Mouse (Mus musculus) spleen, adult 18-20 months (tissue): ENCODE data around the gene Tspyl1.

Experiments used
- DNase-seq, 2 experiments: peaks; one replicate each; pipeline ENCODE4 v3.0.0; 2022; ENCODE audit warnings: mixed read lengths in 2 of 2

Gene Tspyl1

DNA sequence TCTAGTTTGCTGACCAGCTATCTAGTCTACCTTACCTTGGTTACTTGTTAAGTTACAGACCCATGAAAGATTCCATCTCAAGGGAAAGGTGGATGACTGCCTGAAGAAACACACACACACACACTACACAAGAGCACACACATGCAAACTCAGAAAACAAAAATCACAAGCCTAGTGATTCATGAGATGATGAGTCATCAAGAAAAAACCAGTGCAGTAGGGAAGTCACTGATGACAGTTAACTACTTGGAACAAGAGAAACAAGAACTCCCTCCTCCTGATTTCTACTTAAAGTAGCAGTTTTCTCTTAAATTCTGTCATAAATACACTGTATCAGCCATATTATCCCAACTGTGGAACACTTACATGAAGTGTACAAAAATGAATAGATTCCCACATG is 25.1 kb downstream of the Tspyl1 start:
- no peak for DNase-seq

DNA sequence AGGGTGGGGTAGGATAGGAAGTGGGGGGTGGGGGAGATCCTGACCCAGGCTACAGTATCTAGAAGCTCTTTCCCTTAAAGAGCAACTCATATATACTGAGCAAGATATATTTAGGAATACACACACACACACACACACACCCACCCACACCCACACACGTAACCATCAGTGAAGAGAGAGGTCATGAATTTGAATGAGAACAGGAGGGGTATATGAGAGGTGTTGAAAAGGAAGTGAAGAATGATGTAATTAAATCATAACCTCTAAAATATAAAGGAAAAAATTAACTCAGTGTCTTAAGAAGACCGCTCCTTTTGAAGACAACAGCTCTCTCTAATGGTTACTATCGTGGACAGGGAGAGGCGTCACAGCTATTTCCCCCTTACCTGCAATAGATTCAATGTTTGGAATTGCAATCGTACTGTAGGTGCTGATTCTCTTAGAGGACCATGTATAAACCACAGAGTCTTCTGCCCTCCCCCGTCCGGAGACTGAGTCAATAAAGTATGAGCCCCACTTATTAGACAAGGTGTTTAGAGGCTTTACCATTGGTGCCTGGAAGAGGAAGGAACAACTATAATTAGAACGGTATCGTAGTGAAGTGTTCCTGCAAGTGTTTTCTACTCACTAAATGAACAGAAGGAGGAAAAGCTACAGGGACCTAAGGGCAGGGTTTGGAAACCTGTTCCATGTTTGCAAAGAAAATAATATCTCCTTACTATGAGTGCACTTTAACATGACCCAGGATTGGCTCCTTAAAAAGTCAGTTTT is 28.1 kb downstream of the Tspyl1 start:
- no peak for DNase-seq

DNA sequence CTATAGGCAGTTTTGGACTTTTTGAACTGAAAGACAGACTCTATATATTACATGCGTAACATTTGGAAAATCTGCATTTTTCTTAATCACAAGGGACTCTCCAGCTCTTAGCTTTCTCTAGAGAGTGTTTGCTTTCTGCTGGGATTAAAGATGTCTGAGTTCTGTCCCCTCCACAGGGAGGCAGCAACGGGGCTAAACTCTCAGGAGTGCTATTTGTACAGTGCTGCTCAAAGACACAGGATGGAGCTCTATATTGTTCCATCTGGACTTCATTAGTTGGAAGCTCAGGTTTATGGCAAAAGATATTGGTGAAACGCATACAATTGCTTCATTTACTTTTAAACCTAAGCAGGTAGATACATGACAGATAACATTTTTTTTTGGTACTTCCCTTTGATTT is 30.5 kb downstream of the Tspyl1 start:
- DNase-seq = no peak

DNA sequence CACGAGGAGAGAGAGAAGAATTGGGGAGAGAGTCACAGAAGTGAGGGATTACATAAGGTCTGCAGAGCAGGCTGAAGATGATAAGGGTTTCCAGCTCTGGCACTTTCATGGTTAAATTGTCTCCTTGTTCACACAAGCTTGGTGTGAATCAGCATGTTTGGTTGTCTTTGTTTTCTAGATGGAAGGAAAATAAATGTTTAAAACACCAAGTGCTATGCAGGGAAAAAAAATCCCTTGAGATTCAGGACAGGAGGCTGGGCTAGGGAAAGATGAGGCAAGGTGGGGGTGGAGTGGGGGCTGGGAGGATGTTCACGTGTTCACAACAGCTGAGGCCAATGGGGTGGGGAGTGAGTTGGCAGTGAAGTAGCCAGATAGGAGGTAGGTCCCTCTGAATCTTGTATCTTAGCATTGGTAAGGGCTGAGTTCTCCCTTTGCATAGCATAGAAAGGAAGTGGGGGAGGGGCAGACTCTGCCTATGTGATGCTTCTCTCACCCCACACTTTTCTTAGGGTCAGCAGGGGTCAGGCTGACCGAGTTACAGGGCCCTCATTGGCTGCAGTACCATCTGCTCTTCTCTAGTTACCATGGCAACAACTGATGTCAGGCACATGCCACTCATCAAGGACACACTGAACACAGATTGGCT is 34.7 kb downstream of the Tspyl1 start:
- DNase-seq = no peak

DNA sequence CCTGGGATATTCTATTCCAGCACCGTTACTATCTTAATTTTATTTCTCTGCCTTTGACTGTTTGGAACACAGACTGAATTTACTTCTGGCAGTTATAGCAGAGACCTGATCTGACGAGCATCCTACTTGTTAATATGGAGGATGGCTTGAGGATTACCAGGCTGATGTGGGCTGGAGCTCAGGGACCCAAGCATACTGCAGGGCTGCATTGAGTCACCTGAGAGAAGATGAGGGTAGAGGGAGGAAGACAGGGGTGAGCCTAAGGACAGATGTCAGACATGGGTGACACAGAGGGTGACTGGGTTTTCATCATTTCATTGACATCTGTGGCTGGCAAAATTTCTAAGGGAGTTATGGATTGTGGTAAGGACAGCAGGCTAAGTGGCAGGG is 35.2 kb downstream of the Tspyl1 start:
- no peak for DNase-seq

DNA sequence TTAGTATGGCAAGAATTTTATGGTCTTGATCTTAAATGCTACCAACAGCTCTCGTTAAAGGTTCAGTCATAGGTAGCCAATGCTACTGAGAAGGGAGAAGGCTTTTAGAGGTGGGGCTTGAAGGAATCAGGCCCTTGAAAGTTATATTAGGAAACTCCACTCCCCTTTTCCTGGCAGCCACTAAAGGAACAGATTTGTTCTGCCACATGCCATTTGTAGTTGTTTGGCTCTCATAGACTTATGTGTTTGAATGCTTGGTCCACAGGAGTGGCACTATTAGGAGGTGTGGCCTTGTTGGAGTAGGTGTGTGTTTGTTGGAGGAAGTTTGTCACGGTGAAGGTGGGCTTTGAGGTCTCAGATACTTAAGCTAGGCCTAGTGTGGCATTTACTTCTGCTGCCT is 38.8 kb downstream of the Tspyl1 start:
- no peak for DNase-seq

DNA sequence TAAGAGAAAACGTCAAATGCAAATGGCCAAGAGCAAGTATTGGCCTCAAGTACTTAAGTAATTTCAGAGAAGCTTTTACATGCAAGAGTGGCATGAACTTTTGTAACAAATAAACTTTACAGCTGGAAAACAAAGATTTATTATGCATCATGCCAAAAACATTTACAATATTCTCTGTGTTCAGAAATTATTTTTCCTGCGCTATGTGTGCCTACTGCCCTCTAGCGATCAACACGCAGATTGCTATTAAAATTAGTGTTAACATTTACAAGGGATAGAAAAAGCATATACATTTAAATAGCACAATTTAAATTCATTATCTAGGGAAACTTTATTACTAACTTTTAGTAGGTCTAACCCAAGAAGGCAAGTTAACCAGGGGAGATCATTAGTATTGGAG is 44.7 kb downstream of the Tspyl1 start:
- DNase-seq = no peak

DNA sequence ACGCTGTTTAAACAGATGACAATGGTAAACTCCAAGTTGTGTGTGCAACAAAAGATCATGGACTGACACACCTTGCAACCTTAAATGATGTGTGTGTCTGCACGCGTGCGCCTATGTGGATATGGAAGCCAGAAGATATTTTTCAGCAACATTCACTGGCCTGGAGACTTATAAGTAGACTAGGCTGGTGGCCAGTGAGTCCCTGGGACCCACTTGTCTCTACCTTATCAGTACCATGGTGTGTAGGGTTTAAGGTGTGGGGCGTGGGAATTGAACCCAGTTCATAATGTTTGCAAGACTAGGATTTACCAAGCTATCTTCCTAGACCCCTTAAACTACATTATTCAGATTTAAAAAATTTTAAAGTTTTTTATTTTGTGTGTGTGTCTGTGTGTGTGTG is 45.2 kb downstream of the Tspyl1 start:
- no peak for DNase-seq

DNA sequence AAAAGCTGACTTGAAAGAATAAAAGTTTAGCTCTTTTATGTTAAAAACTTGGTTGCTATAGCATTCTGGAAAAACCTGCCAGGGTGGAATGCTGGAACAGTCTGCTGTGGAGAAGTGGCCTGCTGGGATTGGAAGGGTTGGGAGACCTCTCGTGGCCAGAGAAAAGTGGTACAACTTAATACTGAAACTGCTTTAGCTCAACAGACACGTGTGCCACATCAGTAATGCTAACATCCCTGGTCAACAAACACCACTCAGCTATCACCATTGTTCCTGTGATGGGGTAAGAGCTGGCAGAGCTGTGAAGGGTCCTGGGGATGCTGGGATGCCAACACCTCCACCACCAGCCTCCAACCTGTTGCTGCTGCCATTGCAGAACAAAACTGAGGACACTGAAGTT is 46.3 kb downstream of the Tspyl1 start:
- DNase-seq = peak in 1 of 2 experiments; percentile 6
